Mouse (Mus musculus): Measurements from ENCODE around the gene Dmrtc2. TPM values are rescaled to one million over a fixed set of nuclear protein-coding genes. Genes with fewer than 3 reads are reported as not detected.

The Dmrtc2 gene
- polyA plus RNA-seq, 1 experiment from 2014 or later = not detected

DNA sequence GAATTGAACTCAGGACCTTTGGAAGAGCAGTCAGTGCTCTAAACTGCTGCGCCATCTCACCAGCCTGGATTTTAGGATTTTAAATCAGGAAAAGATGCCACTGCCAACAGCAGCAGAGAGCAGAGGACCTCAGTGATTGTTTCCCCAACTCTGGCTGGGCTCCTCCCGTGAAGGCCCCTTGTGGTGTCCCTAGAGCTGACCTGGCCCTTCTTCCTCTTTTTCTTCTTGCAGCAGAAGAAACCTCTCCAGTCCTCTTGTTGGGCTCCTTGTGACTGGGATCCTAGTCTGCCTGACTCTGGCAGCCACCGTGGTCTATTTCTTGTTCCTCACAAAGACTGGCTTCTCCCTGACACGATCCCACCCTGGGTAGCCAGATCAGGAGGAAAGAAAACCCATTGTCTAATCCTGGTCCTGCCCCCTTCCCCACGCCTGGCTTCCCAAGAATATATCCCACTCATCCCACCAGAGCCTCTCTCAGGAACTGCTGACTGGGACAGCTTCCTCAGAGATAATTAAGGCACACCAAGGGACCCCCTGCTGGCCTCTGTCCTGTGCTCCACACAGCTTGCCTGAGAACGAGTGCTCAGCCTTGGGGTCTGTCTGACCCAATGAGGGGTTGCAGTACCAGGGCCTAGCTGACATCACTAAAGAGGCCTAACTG lies 13.3 kb upstream of the Dmrtc2 start:
- Histone ChIP-seq H3K27me3 (replicated peaks; ENCODE audit: control insufficient read depth, insufficient read depth, low read length) (no peaks in the 10 kb centered on the region), H3K4me2 (ENCODE audit: low read depth, low read length) (no peak overlapping the region), H3K4me3 (ENCODE audit: low read depth, low read length) (no peak overlapping the region), H3K9me3 (ENCODE audit: control insufficient read depth, low read length) (no peaks in the 10 kb centered on the region), H3K36me3 (ENCODE audit: control insufficient read depth, insufficient read depth, low read length) (no peaks in the 10 kb centered on the region), H3K9ac (ENCODE audit: low read depth, low read length) (no peak overlapping the region), H3K4me1 (ENCODE audit: control insufficient read depth, insufficient read depth, low read length) (0 out of 2 replicates have a peak, but pooled peaks cover 3% of the 10 kb centered on the region), H3K27ac (replicated peaks; ENCODE audit: low read depth, low read length) (no peak overlapping the region)
- 30% methylated on average over 6 of the region's 6 CpGs for WGBS
- no peak for DNase-seq (ENCODE audit: low spot score)
- no peak for ATAC-seq (ENCODE audit: low read depth)

GRCm38 (mm10) chr7:24859234-24859633 lies 10.6 kb upstream of the Dmrtc2 start:
- Histone ChIP-seq H3K27me3 (replicated peaks; ENCODE audit: control insufficient read depth, insufficient read depth, low read length) (no peaks in the 10 kb centered on the region), H3K4me1 (ENCODE audit: control insufficient read depth, insufficient read depth, low read length) (no peaks in the 10 kb centered on the region), H3K9ac (ENCODE audit: low read depth, low read length) (no peak overlapping the region), H3K9me3 (ENCODE audit: control insufficient read depth, low read length) (no peaks in the 10 kb centered on the region), H3K27ac (replicated peaks; ENCODE audit: low read depth, low read length) (no peak overlapping the region), H3K4me2 (ENCODE audit: low read depth, low read length) (no peak overlapping the region), H3K4me3 (ENCODE audit: low read depth, low read length) (no peak overlapping the region), H3K36me3 (ENCODE audit: control insufficient read depth, insufficient read depth, low read length) (no peaks in the 10 kb centered on the region)
- no peak for ATAC-seq (ENCODE audit: low read depth)
- 75% methylated on average over 5 of the region's 5 CpGs for WGBS
- DNase-seq (ENCODE audit: low spot score) = no peak

DNA sequence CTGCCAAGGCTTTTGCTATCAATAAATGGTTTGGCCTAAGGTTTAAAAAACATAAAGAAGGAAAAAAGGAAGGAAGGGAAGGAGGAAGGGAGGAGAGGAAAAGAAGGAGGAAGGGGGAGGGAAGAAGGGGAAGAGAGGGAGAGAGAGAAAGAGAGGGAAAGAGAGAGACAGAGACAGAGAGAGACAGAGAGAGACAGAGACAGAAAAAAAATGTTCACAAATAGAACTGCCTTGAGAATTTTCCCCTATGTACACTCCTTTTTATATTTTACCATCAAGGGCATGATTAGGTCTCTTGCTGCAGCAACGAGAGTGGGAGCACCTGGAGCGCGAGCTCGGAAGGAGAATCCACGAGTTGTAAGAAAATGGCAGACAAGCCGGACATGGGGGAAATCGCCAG lies 7.9 kb upstream of the Dmrtc2 start, which contains the start of gene Gm9844:
Gene Gm9844, plus strand, starts transcription at position 301 of the 400 bp plus-strand sequence.
- Histone ChIP-seq H3K9me3 (ENCODE audit: control insufficient read depth, low read length) (no peaks in the 10 kb centered on the region), H3K4me3 (ENCODE audit: low read depth, low read length) (no peak within 1 kb of the TSS), H3K4me1 (ENCODE audit: control insufficient read depth, insufficient read depth, low read length) (no peaks in the 10 kb centered on the region), H3K27ac (replicated peaks; ENCODE audit: low read depth, low read length) (no peak within 1 kb of the TSS), H3K27me3 (replicated peaks; ENCODE audit: control insufficient read depth, insufficient read depth, low read length) (no peaks in the 10 kb centered on the region), H3K36me3 (ENCODE audit: control insufficient read depth, insufficient read depth, low read length) (no peaks in the 10 kb centered on the region), H3K9ac (ENCODE audit: low read depth, low read length) (no peak within 1 kb of the TSS), H3K4me2 (ENCODE audit: low read depth, low read length) (no peak within 1 kb of the TSS)
- 88% methylated on average over 7 of the region's 7 CpGs for WGBS
- DNase-seq (ENCODE audit: low spot score) = no peak
- no peak for ATAC-seq (ENCODE audit: low read depth)

DNA sequence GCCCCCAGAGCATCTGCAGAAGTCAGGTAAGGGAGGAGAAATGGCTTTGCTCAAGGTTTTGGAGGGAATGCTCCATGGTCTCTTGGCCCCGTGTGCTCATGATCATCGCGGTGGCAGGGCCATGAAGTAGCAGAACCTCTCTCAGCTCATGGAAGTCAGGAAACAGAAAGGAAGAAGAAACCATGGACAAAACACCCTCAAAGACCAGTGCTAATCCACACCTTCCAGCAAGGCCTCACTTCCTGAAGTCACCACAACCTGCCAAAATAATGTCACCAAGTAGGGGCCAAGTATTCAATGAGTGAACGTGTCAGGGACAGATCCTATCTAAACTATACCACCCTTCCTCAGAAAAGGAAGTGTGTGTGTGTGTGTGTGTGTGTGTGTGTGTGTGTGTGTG lies 7.0 kb upstream of the Dmrtc2 start:
- H3K4me2 ChIP-seq (ENCODE audit: low read depth, low read length) = no peak overlapping the region
- no peak overlapping the region for H3K9ac ChIP-seq (ENCODE audit: low read depth, low read length)
- no peaks in the 10 kb centered on the region for H3K4me1 ChIP-seq (ENCODE audit: control insufficient read depth, insufficient read depth, low read length)
- whole genome bisulfite sequencing = 89% methylated on average over 4 of the region's 4 CpGs
- H3K9me3 ChIP-seq (ENCODE audit: control insufficient read depth, low read length) = no peaks in the 10 kb centered on the region
- no peak overlapping the region for H3K4me3 ChIP-seq (ENCODE audit: low read depth, low read length)
- DNase-seq (ENCODE audit: low spot score) (no peak), ATAC-seq (ENCODE audit: low read depth) (no peak)
- H3K27me3 ChIP-seq (replicated peaks; ENCODE audit: control insufficient read depth, insufficient read depth, low read length) = no peaks in the 10 kb centered on the region
- H3K36me3 ChIP-seq (ENCODE audit: control insufficient read depth, insufficient read depth, low read length) = no peaks in the 10 kb centered on the region
- no peak overlapping the region for H3K27ac ChIP-seq (replicated peaks; ENCODE audit: low read depth, low read length)

GRCm38 (mm10) chr7:24864156-24864555 lies 5.7 kb upstream of the Dmrtc2 start:
- ATAC-seq (ENCODE audit: low read depth) (no peak), DNase-seq (ENCODE audit: low spot score) (no peak)
- Histone ChIP-seq H3K27ac (replicated peaks; ENCODE audit: low read depth, low read length) (no peak overlapping the region), H3K9me3 (ENCODE audit: control insufficient read depth, low read length) (no peaks in the 10 kb centered on the region), H3K4me1 (ENCODE audit: control insufficient read depth, insufficient read depth, low read length) (no peaks in the 10 kb centered on the region), H3K36me3 (ENCODE audit: control insufficient read depth, insufficient read depth, low read length) (no peaks in the 10 kb centered on the region), H3K9ac (ENCODE audit: low read depth, low read length) (peak overlapping the region; percentile 3; the same call in 1 of the 2 replicates), H3K4me2 (ENCODE audit: low read depth, low read length) (no peak overlapping the region), H3K4me3 (ENCODE audit: low read depth, low read length) (no peak overlapping the region), H3K27me3 (replicated peaks; ENCODE audit: control insufficient read depth, insufficient read depth, low read length) (no peaks in the 10 kb centered on the region)
- 28% methylated on average over 6 of the region's 6 CpGs for WGBS

DNA sequence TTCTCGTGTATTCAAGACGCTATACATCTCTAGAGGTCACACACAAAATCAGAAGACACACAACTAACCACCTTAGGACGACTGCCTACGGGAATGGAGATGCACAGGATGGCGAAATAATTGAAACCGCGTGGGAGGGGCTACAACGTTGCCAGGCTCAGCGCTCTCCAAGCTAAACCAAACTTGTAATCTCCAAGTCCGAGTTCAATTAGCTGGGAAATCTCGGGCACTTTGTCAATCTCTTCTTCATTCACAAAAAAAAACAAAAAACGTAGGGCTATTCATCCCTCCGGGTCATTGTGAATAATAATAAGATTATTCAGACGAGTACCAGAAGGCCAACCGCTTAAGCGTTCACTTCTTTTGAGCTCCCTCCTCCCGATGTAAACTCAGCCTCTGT lies 777 bp upstream of the Dmrtc2 start:
- H3K4me1 ChIP-seq (ENCODE audit: control insufficient read depth, insufficient read depth, low read length) = no peaks in the 10 kb centered on the region
- H3K9me3 ChIP-seq (ENCODE audit: control insufficient read depth, low read length) = 0 out of 2 replicates have a peak, but pooled peaks cover 5% of the 10 kb centered on the region
- no peak overlapping the region for H3K4me3 ChIP-seq (ENCODE audit: low read depth, low read length)
- WGBS = 68% methylated on average over 17 of the region's 17 CpGs
- no peak overlapping the region for H3K9ac ChIP-seq (ENCODE audit: low read depth, low read length)
- DNase-seq (ENCODE audit: low spot score) (no peak), ATAC-seq (ENCODE audit: low read depth) (no peak)
- H3K36me3 ChIP-seq (ENCODE audit: control insufficient read depth, insufficient read depth, low read length) = no peaks in the 10 kb centered on the region
- H3K27me3 ChIP-seq (replicated peaks; ENCODE audit: control insufficient read depth, insufficient read depth, low read length) = peaks cover 4% of the 10 kb centered on the region; the same call in 1 of the 2 replicates
- H3K27ac ChIP-seq (replicated peaks; ENCODE audit: low read depth, low read length) = no peak overlapping the region
- no peak overlapping the region for H3K4me2 ChIP-seq (ENCODE audit: low read depth, low read length)

DNA sequence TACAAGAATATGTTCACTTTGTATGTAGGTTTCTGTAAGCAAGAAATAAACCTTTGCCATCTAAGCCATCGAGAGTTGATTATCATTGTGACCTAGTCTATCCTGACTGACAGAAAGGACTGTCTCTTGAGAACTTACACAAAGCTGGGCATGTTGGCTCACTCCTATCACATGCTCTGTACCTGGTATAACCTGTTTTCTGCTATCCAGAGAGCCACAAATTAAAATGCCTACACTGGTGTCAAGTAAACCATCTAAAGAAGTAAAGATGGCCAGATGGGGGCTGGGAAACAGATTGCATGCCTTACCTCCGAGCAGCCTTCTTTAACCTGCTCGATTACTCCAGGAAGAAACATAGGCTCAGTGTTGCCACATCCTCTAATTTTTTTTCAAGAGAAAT lies 7.7 kb downstream of the Dmrtc2 start:
- peak; percentile 72 for ATAC-seq (ENCODE audit: low read depth)
- peak; percentile 72 for DNase-seq (ENCODE audit: low spot score)
- H3K36me3 ChIP-seq (ENCODE audit: control insufficient read depth, insufficient read depth, low read length) = no peaks in the 10 kb centered on the region
- no peak overlapping the region for H3K9ac ChIP-seq (ENCODE audit: low read depth, low read length)
- no peaks in the 10 kb centered on the region for H3K27me3 ChIP-seq (replicated peaks; ENCODE audit: control insufficient read depth, insufficient read depth, low read length)
- no peak overlapping the region for H3K4me2 ChIP-seq (ENCODE audit: low read depth, low read length)
- 38% methylated on average over 3 of the region's 3 CpGs for WGBS
- H3K9me3 ChIP-seq (ENCODE audit: control insufficient read depth, low read length) = no peaks in the 10 kb centered on the region
- H3K4me3 ChIP-seq (ENCODE audit: low read depth, low read length) = no peak overlapping the region
- H3K27ac ChIP-seq (replicated peaks; ENCODE audit: low read depth, low read length) = peak overlapping the region; percentile 75; the same call in 1 of the 2 replicates
- peaks cover 3% of the 10 kb centered on the region; the same call in 1 of the 2 replicates for H3K4me1 ChIP-seq (ENCODE audit: control insufficient read depth, insufficient read depth, low read length)

DNA sequence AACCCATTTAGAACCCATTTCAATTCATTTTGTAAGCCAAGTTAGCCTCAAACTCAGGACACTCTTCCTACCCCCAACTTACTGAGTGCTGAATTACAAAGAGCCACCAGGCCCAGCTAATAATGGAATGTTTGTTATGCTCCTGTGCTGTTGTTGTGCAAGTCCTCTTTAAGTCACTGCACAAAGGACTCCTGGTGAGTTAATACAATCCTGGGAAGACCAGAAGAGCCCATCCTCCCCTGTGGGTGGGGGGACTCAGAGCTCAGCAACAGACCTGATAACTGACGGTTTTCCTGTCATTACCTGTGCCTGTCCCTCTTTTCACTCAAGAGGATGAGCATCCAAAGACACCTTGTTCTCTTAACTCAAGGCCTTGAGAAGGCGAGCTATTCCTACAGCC lies 9.8 kb downstream of the Dmrtc2 start:
- Histone ChIP-seq H3K4me1 (ENCODE audit: control insufficient read depth, insufficient read depth, low read length) (peaks cover 3% of the 10 kb centered on the region; the same call in 1 of the 2 replicates), H3K9ac (ENCODE audit: low read depth, low read length) (no peak overlapping the region), H3K27me3 (replicated peaks; ENCODE audit: control insufficient read depth, insufficient read depth, low read length) (no peaks in the 10 kb centered on the region), H3K27ac (replicated peaks; ENCODE audit: low read depth, low read length) (no peak overlapping the region), H3K4me2 (ENCODE audit: low read depth, low read length) (no peak overlapping the region), H3K9me3 (ENCODE audit: control insufficient read depth, low read length) (no peaks in the 10 kb centered on the region), H3K36me3 (ENCODE audit: control insufficient read depth, insufficient read depth, low read length) (no peaks in the 10 kb centered on the region), H3K4me3 (ENCODE audit: low read depth, low read length) (no peak overlapping the region)
- WGBS = 38% methylated on average over 2 of the region's 2 CpGs
- no peak for ATAC-seq (ENCODE audit: low read depth)
- DNase-seq (ENCODE audit: low spot score) = no peak

Measured in embryonic facial prominence, embryonic 14.5 days (tissue).